Mouse (Mus musculus): ENCODE measurements at regions not wholly inside any gene's neighbourhood (a gene's known extent, or its start where the extent isn't known, plus 50 kb on each side); places are given as distances from the start of the nearest gene placed in this dataset.

DNA sequence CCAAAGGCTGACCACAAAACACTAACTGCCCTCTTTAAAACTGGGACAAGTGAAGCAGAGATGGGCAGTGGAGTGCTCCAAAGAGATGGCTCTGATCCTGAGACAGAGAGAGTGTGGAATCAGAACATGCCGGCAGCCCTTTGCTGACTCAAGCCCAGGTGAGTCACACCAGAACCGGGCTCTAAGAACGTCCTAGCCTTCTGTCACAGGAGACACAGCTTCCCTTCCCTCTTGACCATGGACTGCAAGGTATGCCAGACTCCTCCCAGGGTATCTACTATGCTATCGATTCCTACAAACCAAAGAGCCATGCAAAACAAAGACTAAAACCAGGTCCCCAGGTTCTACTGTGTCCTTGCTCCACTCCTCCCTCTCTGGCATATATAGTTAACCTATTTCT, 98.0 kb downstream of the Dhx15 start:
- DNase-seq (ENCODE audit: low spot score) = no peak

GRCm38 (mm10) chr5:52088131-52088530, 102.2 kb downstream of the Dhx15 start:
- DNase-seq (ENCODE audit: low spot score) = no peak

DNA sequence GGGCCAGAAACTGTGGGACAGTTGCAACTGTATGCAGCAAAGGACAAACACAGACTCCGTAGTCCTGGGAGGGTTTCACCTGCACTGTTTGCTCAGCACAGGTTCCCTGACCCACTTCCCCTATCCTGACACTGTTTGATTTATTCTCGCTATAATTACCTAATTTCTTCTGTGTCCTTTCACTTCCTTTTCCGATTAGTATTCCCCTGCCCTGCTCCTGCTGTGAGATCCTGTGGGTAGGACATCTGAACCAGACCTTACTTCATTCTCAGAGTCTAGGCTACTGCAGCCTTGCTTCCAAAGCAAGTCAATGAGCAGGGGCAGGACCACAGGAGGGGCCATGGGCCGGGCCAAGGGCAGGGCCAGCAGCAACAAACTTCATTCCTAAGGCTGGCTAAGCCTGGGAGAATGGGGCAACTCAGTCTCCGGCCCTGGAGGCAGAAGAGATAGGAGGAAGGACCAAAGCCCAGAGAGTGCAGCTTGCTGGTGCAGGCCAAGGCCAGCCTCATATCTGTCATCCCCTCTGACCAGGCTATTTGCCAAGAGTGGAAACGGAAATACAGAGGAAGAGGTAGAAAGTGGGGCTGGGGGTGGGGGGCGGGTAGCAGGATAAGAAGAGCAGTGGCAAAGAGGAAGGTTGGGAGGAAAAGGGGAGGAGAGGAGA, 103.4 kb downstream of the Dhx15 start:
- no peak for DNase-seq (ENCODE audit: low spot score)

DNA sequence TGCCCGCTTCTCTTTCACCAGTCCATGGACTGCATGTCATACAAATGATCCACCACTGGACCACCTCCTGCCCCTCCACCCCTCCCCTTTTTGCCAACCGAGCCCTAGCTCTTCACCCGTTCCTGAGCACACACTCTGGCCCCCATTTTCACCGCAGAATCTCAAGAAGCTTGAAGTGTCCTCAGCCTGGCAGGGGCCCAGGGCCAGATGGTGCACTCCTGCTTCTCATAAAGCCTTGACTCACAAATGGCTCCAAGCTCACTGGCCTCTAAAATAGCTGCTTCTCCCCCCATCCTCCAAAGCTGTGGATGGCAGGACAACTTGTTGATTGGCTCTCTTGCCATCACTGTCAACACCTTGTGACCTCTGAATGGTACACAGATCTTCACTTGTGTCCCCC, 110.0 kb downstream of the Dhx15 start:
- DNase-seq (ENCODE audit: low spot score) = no peak

DNA sequence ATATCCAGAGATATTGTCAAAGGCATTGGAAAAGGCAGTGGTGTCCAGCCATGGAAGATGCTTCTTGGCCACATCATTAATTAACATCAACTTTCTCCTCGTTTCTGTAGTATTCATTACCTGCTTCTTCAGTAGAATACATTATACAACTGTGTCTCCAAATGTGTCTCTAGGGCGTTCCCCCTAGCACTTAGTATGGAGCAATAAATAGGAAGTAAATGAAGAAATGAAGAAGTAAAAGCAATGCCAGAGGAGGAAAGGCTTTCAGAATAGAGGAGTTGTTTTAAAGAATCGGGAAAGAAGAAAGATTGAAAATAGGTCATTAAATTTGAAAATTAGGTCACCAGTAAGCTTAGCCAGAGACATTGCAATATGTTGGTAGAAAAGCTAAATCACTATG, 112.6 kb downstream of the Dhx15 start:
- DNase-seq (ENCODE audit: low spot score) = no peak

GRCm38 (mm10) chr5:52075096-52075495, 115.2 kb downstream of the Dhx15 start:
- DNase-seq (ENCODE audit: low spot score) = no peak

- peak; percentile 72 for DNase-seq (ENCODE audit: low spot score)
Observed at GRCm38 (mm10) chr5:52064804-52065451, 125.4 kb downstream of the Dhx15 start.

- DNase-seq (ENCODE audit: low spot score) = no peak
Observed at GRCm38 (mm10) chr5:52062214-52062613, 128.1 kb downstream of the Dhx15 start.

GRCm38 (mm10) chr5:52061226-52061625, 129.1 kb downstream of the Dhx15 start:
- no peak for DNase-seq (ENCODE audit: low spot score)

- DNase-seq (ENCODE audit: low spot score) = no peak
Observed at GRCm38 (mm10) chr5:52057261-52057660, 133.1 kb downstream of the Dhx15 start.

DNA sequence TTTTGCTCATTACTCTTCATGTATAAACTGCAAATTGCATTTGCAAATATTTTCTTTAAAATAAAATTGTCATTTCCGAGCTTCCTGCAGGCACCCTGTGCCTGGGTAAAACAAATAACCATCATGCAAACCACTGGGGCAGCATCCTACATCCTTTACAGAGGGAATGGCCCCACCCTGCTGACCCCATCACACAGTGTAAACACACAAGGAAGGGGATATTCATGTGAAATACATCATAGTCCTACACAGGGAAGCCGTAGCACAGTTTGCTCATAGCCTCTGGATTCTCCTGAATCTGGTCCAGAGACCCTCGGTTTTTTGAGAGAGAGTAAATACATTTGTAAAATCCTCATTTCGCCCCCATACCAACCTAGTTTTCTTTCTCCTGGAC, 138.2 kb downstream of the Dhx15 start:
- no peak for DNase-seq (ENCODE audit: low spot score)

DNA sequence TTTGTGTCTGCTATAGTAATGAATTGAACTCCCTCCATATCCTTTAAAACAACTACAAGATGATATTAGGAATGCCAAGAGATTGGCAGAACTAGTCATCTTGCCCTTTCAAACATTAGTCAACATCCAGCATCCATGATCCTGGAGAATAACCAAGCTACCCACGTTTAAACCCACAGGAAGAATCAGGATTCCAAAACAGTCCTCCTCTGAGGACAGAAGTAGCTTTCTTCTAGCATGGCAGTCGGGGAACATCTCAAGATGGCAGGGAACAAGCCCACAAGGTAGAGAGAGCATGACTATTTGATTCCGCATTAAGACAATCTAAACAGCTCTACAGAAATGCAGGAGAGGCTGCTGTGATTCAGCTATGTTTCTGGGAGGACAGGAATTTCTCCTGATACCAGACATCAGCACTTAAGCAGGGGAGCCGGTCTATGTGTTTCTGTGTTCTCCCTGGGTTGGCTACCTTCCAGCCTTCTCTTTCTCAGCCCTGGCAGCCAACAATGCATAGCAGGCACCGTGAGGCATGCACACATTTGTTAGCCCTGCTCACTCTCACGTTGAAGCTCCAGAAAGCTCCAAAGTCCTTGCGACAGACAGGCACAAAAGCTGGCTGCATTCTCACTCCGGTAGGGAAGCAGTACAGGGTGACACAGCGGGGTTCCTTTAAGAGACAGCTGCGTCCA, 138.8 kb downstream of the Dhx15 start:
- DNase-seq (ENCODE audit: low spot score) = no peak

GRCm38 (mm10) chr5:52048790-52049189, 141.5 kb downstream of the Dhx15 start:
- DNase-seq (ENCODE audit: low spot score) = no peak

- no peak for DNase-seq (ENCODE audit: low spot score)
Observed at GRCm38 (mm10) chr5:52046704-52047103, 143.6 kb downstream of the Dhx15 start.

GRCm38 (mm10) chr5:52044101-52044500, 146.2 kb downstream of the Dhx15 start:
- DNase-seq (ENCODE audit: low spot score) = no peak

DNA sequence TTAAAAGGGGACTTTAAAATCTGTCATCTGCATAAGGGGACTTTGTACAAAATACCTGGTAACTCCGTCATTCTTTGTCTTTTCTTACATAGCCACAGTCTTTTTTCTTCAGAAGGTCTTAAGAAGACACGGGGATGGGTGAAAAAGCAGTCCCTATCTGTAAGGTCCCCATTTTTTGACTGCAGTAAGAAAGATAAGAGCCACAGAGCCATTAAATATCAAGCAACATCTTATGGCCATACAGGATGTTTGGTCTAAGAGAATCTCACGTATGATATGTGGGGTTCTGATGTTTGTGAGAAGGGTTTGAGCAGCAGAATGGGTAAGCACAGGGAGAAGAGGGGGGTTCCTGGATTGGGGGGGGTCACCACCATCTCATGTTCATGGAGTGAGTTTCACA, 148.9 kb downstream of the Dhx15 start:
- no peak for DNase-seq (ENCODE audit: low spot score)

GRCm38 (mm10) chr5:52040427-52041312, 149.6 kb downstream of the Dhx15 start:
- peak; percentile 57 for DNase-seq (ENCODE audit: low spot score)

- DNase-seq (ENCODE audit: low spot score) = no peak
Observed at GRCm38 (mm10) chr5:52035339-52035738, 155.0 kb downstream of the Dhx15 start.

- no peak for DNase-seq (ENCODE audit: low spot score)
Observed at GRCm38 (mm10) chr5:52027478-52027877, 162.8 kb downstream of the Dhx15 start.

GRCm38 (mm10) chr5:52026148-52026547, 164.2 kb downstream of the Dhx15 start:
- DNase-seq (ENCODE audit: low spot score) = no peak

DNA sequence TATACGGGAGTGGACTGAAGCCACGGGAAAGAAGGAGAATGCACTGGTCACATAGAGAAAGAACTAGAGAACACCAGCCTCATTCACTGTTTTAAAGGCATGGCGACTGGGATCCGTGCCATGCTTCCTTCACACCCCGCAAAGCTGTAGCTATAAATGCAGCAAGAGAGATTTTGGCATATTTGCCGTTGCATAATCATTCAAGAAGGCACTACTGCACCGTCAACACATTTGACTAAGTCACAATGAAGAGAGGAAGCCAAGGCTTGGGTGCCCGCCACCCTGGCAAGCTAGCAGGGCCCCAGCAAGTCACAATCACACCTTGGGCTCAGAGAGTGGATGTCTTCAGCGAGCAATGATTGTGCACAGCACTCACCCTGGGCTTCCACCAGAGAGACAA, 167.1 kb downstream of the Dhx15 start:
- DNase-seq (ENCODE audit: low spot score) = peak; percentile 81

- DNase-seq (ENCODE audit: low spot score) = no peak
Observed at GRCm38 (mm10) chr5:52016992-52017391, 173.3 kb downstream of the Dhx15 start.

Data from left cerebral cortex, adult 11 months (tissue).